Mouse (Mus musculus) liver, embryonic 11.5 days (tissue): Measurements from ENCODE around the gene Kmt2d. TPM values are rescaled to one million over a fixed set of nuclear protein-coding genes. Genes with fewer than 3 reads are reported as not detected.
A peak's percentile ranks its signal among the peaks of the same experiment; 100 is the strongest.

ENCODE experiments used
- ATAC-seq: fragments of 200-750 bp; cut with Nextera tagmentation; replicated peaks from 2 replicates; pipeline ENCODE4 v1.8.0; 2017; ENCODE audit warnings: moderate number of reproducible peaks, mild to moderate bottlenecking, moderate TSS enrichment, moderate library complexity; ENCODE audit not compliant: low FRiP score
- DNase-seq: peaks from one replicate; pipeline ENCODE4 v3.0.0-alpha.2; 2017; ENCODE audit warnings: low spot score
- H3K27ac ChIP-seq: fragments of 300-500 bp; sonication (generic); 2 replicates; pipeline ENCODE4 v1.5.1; 2014; ENCODE audit warnings: mild to moderate bottlenecking, low read depth, low read length, control low read depth
- H3K27me3 ChIP-seq: fragments of 300-500 bp; sonication (generic); replicated peaks from 2 replicates; pipeline ENCODE4 v1.6.1; 2014; ENCODE audit warnings: low read length, mixed read lengths; ENCODE audit not compliant: control insufficient read depth, insufficient read depth
- H3K36me3 ChIP-seq: fragments of 300-500 bp; sonication (generic); 2 replicates; pipeline ENCODE4 v1.6.1; 2014; ENCODE audit warnings: mild to moderate bottlenecking, low read length, moderate library complexity, mixed read lengths; ENCODE audit not compliant: control insufficient read depth, insufficient read depth
- H3K4me1 ChIP-seq: fragments of 300-500 bp; sonication (generic); replicated peaks from 2 replicates; pipeline ENCODE4 v1.6.1; 2014; ENCODE audit warnings: low read length, mixed read lengths; ENCODE audit not compliant: control insufficient read depth, insufficient read depth
- H3K4me2 ChIP-seq: fragments of 300-500 bp; sonication (generic); 2 replicates; pipeline ENCODE4 v1.6.1; 2014; ENCODE audit warnings: mild to moderate bottlenecking, control low read depth, moderate library complexity
- H3K4me3 ChIP-seq: fragments of 300-500 bp; sonication (generic); 2 replicates; pipeline ENCODE4 v1.5.1; 2014; ENCODE audit warnings: low read depth, low read length, control low read depth
- H3K9ac ChIP-seq: fragments of 300-500 bp; sonication (generic); 2 replicates; pipeline ENCODE4 v1.6.1; 2014; ENCODE audit warnings: low read depth, low read length, control low read depth
- H3K9me3 ChIP-seq: fragments of 300-500 bp; sonication (generic); 2 replicates; pipeline ENCODE4 v1.6.1; 2016; ENCODE audit warnings: low read length, inconsistent platforms, mixed read lengths; ENCODE audit not compliant: control insufficient read depth
- WGBS: fragments of 180-500 bp; shearing (Covaris S2); extraction: QIAGEN DNeasy Blood & Tissue Kit; methylation state at CpG from one replicate; pipeline ENCODE4 v1.1.7; 2014; 5-methylcytosine and 5-hydroxymethylcytosine counted together
- polyA plus RNA-seq: library from polyadenylated mRNA; unstranded; fragments of >200 nt; fragmentation: Nextera tagmentation; extraction: Ambion mirVana; gene quantifications from 2 replicates; pipeline ENCODE4 v1.2.1, GENCODE M21; 2014

Gene Kmt2d
- polyA plus RNA-seq, 1 experiment from 2014 or later = 17.0 TPM

GRCm38 (mm10) chr15:98877331-98877730, 6.3 kb upstream of the Kmt2d start:
- Histone ChIP-seq H3K27ac (no peak overlapping the region), H3K4me3 (no peak overlapping the region), H3K4me1 (peaks cover 8% of the 10 kb centered on the region; the same call in 1 of the 2 replicates), H3K4me2 (no peak overlapping the region), H3K9me3 (no peaks in the 10 kb centered on the region), H3K36me3 (no peaks in the 10 kb centered on the region), H3K9ac (no peak overlapping the region), H3K27me3 (no peaks in the 10 kb centered on the region)
- DNase-seq (no peak), ATAC-seq (no peak)
- 18% methylated on average over 3 of the region's 3 CpGs for WGBS

- Histone ChIP-seq H3K27me3 (no peaks in the 10 kb centered on the region), H3K4me1 (peaks cover 25% of the 10 kb centered on the region), H3K4me3 (peak overlapping the region; percentile 100), H3K36me3 (no peaks in the 10 kb centered on the region), H3K9ac (peak overlapping the region; percentile 100), H3K4me2 (peak overlapping the region; percentile 98), H3K9me3 (no peaks in the 10 kb centered on the region), H3K27ac (peak overlapping the region; percentile 98)
- ATAC-seq (peak; percentile 76), DNase-seq (peak; percentile 96)
- 1% methylated on average over 51 of the region's 51 CpGs for WGBS
Measured at GRCm38 (mm10) chr15:98871916-98872888, 1.2 kb upstream of the Kmt2d start.

GRCm38 (mm10) chr15:98870179-98871069, 580 bp downstream of the Kmt2d start:
- no peak for ATAC-seq
- Histone ChIP-seq H3K4me2 (peak overlapping the region; percentile 98), H3K9me3 (no peaks in the 10 kb centered on the region), H3K27me3 (no peaks in the 10 kb centered on the region), H3K36me3 (peaks cover 12% of the 10 kb centered on the region), H3K4me3 (peak overlapping the region; percentile 100), H3K27ac (peak overlapping the region; percentile 98), H3K4me1 (peaks cover 28% of the 10 kb centered on the region), H3K9ac (peak overlapping the region; percentile 100)
- WGBS = 0% methylated on average over 15 of the region's 16 CpGs
- no peak for DNase-seq

GRCm38 (mm10) chr15:98869342-98870178, 1.4 kb downstream of the Kmt2d start:
- H3K4me2 ChIP-seq = peak overlapping the region; percentile 98
- H3K4me1 ChIP-seq = peaks cover 28% of the 10 kb centered on the region
- H3K27me3 ChIP-seq = no peaks in the 10 kb centered on the region
- peak overlapping the region; percentile 100 for H3K9ac ChIP-seq
- peaks cover 21% of the 10 kb centered on the region for H3K36me3 ChIP-seq
- H3K27ac ChIP-seq = peak overlapping the region; percentile 98; the same call in 1 of the 2 replicates
- WGBS = 14% methylated on average over 8 of the region's 8 CpGs
- ATAC-seq (no peak; the same call in 1 of the 2 replicates), DNase-seq (no peak)
- H3K9me3 ChIP-seq = no peaks in the 10 kb centered on the region
- H3K4me3 ChIP-seq = peak overlapping the region; percentile 100

GRCm38 (mm10) chr15:98868346-98869063, 2.5 kb downstream of the Kmt2d start:
- H3K27ac ChIP-seq = peak overlapping the region; percentile 68
- no peaks in the 10 kb centered on the region for H3K9me3 ChIP-seq
- H3K4me1 ChIP-seq = peaks cover 28% of the 10 kb centered on the region
- no peaks in the 10 kb centered on the region for H3K27me3 ChIP-seq
- H3K9ac ChIP-seq = peak overlapping the region; percentile 100
- ATAC-seq (no peak), DNase-seq (no peak)
- peak overlapping the region; percentile 98 for H3K4me2 ChIP-seq
- 31% methylated on average over 11 of the region's 11 CpGs for WGBS
- peaks cover 31% of the 10 kb centered on the region for H3K36me3 ChIP-seq
- peak overlapping the region; percentile 100 for H3K4me3 ChIP-seq

- peak overlapping the region; percentile 100 for H3K9ac ChIP-seq
- WGBS = 44% methylated on average over 6 of the region's 6 CpGs
- no peaks in the 10 kb centered on the region for H3K27me3 ChIP-seq
- H3K36me3 ChIP-seq = peaks cover 43% of the 10 kb centered on the region
- peak overlapping the region; percentile 100 for H3K4me3 ChIP-seq
- peaks cover 28% of the 10 kb centered on the region for H3K4me1 ChIP-seq
- peak overlapping the region; percentile 98 for H3K4me2 ChIP-seq
- H3K9me3 ChIP-seq = no peaks in the 10 kb centered on the region
- DNase-seq (no peak), ATAC-seq (no peak)
- H3K27ac ChIP-seq = peak overlapping the region; percentile 68; the same call in 1 of the 2 replicates
Measured at GRCm38 (mm10) chr15:98867321-98867720, 3.7 kb downstream of the Kmt2d start.

GRCm38 (mm10) chr15:98866501-98866900, 4.5 kb downstream of the Kmt2d start:
- no peaks in the 10 kb centered on the region for H3K27me3 ChIP-seq
- no peak overlapping the region for H3K4me3 ChIP-seq
- peaks cover 28% of the 10 kb centered on the region for H3K4me1 ChIP-seq
- no peak overlapping the region for H3K27ac ChIP-seq
- H3K36me3 ChIP-seq = peaks cover 51% of the 10 kb centered on the region
- DNase-seq (no peak), ATAC-seq (no peak)
- no peak overlapping the region for H3K4me2 ChIP-seq
- WGBS = 87% methylated on average over 5 of the region's 5 CpGs
- no peak overlapping the region for H3K9ac ChIP-seq
- no peaks in the 10 kb centered on the region for H3K9me3 ChIP-seq
